In the genomic region with DNA sequence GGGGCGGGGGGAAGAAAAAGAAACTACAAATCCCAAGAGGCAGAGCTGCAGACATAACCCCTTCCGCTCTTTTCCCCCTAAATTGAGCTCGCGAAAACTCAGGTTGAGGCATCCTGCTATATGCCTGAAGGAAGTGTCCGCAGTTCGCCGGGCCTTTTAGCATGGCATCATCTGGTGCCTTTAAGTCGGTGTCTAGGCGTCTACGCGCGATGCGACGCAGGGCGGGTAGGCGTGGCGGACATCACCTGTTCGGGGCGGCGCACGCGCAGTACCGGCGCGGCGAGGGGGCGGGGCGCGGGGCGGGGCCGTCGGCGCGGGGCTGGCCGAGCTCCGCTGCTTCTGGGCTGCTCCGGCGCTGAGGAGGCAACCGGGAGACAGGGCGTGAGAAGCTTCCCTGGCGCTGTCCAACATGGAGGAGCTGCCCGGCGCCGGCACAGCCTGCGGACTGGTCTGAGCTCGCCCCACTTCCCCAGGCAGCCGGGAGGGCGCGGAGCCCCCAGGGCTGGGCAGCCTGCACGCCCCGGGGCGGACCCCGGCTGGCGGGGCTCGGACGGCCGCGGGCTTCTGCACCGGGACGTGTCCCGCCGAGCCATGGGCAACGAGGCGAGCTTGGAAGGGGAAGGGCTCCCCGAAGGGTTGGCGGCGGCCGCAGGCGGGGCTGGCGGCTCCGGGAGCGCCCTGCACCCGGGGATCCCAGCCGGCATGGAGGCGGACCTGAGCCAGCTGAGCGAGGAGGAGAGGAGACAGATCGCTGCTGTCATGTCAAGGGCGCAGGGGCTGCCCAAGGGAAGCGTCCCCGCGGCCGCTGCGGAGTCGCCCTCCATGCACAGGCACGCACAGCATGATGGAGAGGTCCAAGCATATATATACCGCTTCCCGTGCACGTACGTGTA, we compare ENCODE assay signal across 8 mouse cellular contexts. TPM values are rescaled to one million over a fixed set of nuclear protein-coding genes. Genes with fewer than 3 reads are reported as not detected.
DNase-seq lines count a peak whose midpoint lies in the region; ATAC-seq and TF ChIP-seq lines count a peak whose summit lies in the region.

Gene Pclo, plus strand, starts transcription at position 288 of the 893 bp plus-strand sequence.

- peak within 1 kb of the TSS; percentile 86 for H3K4me2 ChIP-seq in liver, postnatal 0 days (ENCODE audit: low read depth, low read length)

- TF ChIP-seq CTCF in layer of hippocampus, adult 2 months (conservative IDR thresholded peaks at IDR 0.05), result no peak
- TF ChIP-seq CTCF in liver, postnatal 0 days (IDR thresholded peaks at IDR 0.05; ENCODE audit: low read depth), result no peak

- in situ Hi-C loops in ES-E14 (cut with MboI; ENCODE audit: low sequenced_read_pairs in 2 of 2, unreplicated experiment in 2 of 2), result no loop called here

- 0 out of 2 replicates have a peak, but pooled peaks cover 7% of the 10 kb centered on the region for H3K27me3 ChIP-seq in liver, postnatal 0 days (ENCODE audit: insufficient read depth, low read length)

- peak; percentile 60 for DNase-seq in ES-E14 (ENCODE audit: low read depth, low spot score)
- peak; percentile 89 for DNase-seq in cerebellum, adult 8-10 months
- peak; percentile 89 to 92 for DNase-seq in layer of hippocampus, adult 2 months (ENCODE audit: low spot score in 2 of 2)
- peak; percentile 85 for DNase-seq in liver, postnatal 0 days
- peak; percentile 83 for DNase-seq in ovary, adult 18-20 months (ENCODE audit: low spot score)
- peak; percentile 68 to 74 for DNase-seq in urinary bladder, adult 18-20 months (ENCODE audit: low spot score in 2 of 2)

- H3K9ac ChIP-seq in ES-E14 (ENCODE audit: insufficient read depth, low read depth, low read length, poor library complexity, severe bottlenecking), result peak within 1 kb of the TSS; percentile 89
- H3K9ac ChIP-seq in liver, postnatal 0 days (replicated peaks), result peak within 1 kb of the TSS; percentile 41; the same call in 1 of the 2 replicates

- no peaks in the 10 kb centered on the region for H3K4me1 ChIP-seq in ES-E14 (ENCODE audit: control insufficient read depth in 2 of 2, insufficient read depth in 2 of 2, low read length in 2 of 2, poor library complexity in 1 of 2)
- peaks cover 7% of the 10 kb centered on the region; the same call in 1 of the 2 replicates for H3K4me1 ChIP-seq in liver, postnatal 0 days (ENCODE audit: insufficient read depth)

- peak within 1 kb of the TSS; percentile 44; the same call in 1 of the 2 replicates for H3K27ac ChIP-seq in ES-E14 (ENCODE audit: insufficient read depth, low read depth, low read length, poor library complexity, severe bottlenecking)
- H3K27ac ChIP-seq in layer of hippocampus, adult 2 months, result peak within 1 kb of the TSS; percentile 99
- no peak within 1 kb of the TSS for H3K27ac ChIP-seq in liver, postnatal 0 days (ENCODE audit: low read depth)

- peak; percentile 95 for ATAC-seq in frontal cortex, adult (ENCODE audit: low TSS enrichment)
- ATAC-seq in hematopoietic stem cell, adult 5-6 weeks (replicated peaks in 1 of 2; ENCODE audit: insufficient read depth in 1 of 2, low FRiP score in 2 of 2, low TSS enrichment in 1 of 2, low read depth in 1 of 2, poor library complexity in 2 of 2, severe bottlenecking in 2 of 2), result peak; percentile 70 to 91
- ATAC-seq in liver, postnatal 0 days, result peak; percentile 97

- no peaks in the 10 kb centered on the region for H3K9me3 ChIP-seq in ES-E14 (ENCODE audit: control insufficient read depth, insufficient read depth, low read depth, low read length)
- H3K9me3 ChIP-seq in liver, postnatal 0 days (ENCODE audit: low read length), result no peaks in the 10 kb centered on the region

- TF ChIP-seq EP300 in liver, postnatal 0 days (IDR thresholded peaks at IDR 0.05; ENCODE audit: low read depth), result no peak

- peak within 1 kb of the TSS; percentile 89 to 97 for H3K4me3 ChIP-seq in ES-E14 (ENCODE audit: insufficient read depth in 1 of 2, low read depth in 1 of 2, low read length in 2 of 2, poor library complexity in 1 of 2, severe bottlenecking in 1 of 2)
- peak within 1 kb of the TSS; percentile 66 for H3K4me3 ChIP-seq in layer of hippocampus, adult 2 months
- peak within 1 kb of the TSS; percentile 57 for H3K4me3 ChIP-seq in liver, postnatal 0 days (ENCODE audit: low read depth, low read length)

- WGBS in liver, postnatal 0 days (ENCODE audit: insufficient replicate concordance), result 2% methylated on average over 81 of the region's 89 CpGs

- H3K36me3 ChIP-seq in ES-E14 (ENCODE audit: control insufficient read depth, insufficient read depth, low read length, poor library complexity, severe bottlenecking), result no peaks in the 10 kb centered on the region
- no peaks in the 10 kb centered on the region for H3K36me3 ChIP-seq in liver, postnatal 0 days (replicated peaks; ENCODE audit: insufficient read depth, low read length)

TF ChIP-seq in ES-E14, 5 proteins besides CTCF, POLR2A, EP300 and RAD21:
- TF ChIP-seq HCFC1 (IDR thresholded peaks at IDR 0.05; ENCODE audit: borderline replicate concordance, insufficient read depth, low read length) (peak; percentile 90), MAFK (IDR thresholded peaks at IDR 0.05; ENCODE audit: insufficient read depth, low read depth, low read length) (no peak)

RNA-seq across cellular contexts. Expression of gene Pclo, which starts in this region (rescaled TPM):
- 0.27 and 0.48 TPM in 2 replicates for total RNA-seq in ES-E14 (2012; rRNA removed)
- 0.20 and 0.63 TPM in 2 replicates for total RNA-seq in hematopoietic stem cell, adult 5-6 weeks (2017)
- total RNA-seq in layer of hippocampus, adult 2 months (2021), result 100 to 1,000 TPM; 122 to 143 TPM
- polyA plus RNA-seq in liver, postnatal 0 days (2015; fragmentation: Nextera tagmentation; extraction: Ambion mirVana), result 0.01 TPM in 1 of 2 replicates, not detected in the other

Comparison
In these comparisons a context has a peak if more than half of its experiments do, and no peak if none do; other contexts are left out.
1. RNA of gene Pclo (total RNA-seq): 122 to 143 TPM in layer of hippocampus, adult 2 months; 0.27 to 0.48 TPM in ES-E14 and 0.20 to 0.63 TPM in hematopoietic stem cell, adult 5-6 weeks; every median in the first group is over 10 times any median in the second.
2. Peak in DNase-seq, H3K4me3 ChIP-seq, H3K27ac ChIP-seq and H3K9ac ChIP-seq in ES-E14; RNA of the gene not detected or under 1 TPM.
3. Peak in ATAC-seq in hematopoietic stem cell, adult 5-6 weeks; RNA of the gene not detected or under 1 TPM.
4. Peak in DNase-seq, ATAC-seq, H3K4me3 ChIP-seq, H3K9ac ChIP-seq and H3K4me2 ChIP-seq in liver, postnatal 0 days; RNA of the gene not detected or under 1 TPM.
5. Peak in every context shown above with its lines, with median percentiles within 50 percentile points of each other: DNase-seq, H3K4me3 ChIP-seq and ATAC-seq.